Mouse (Mus musculus): ENCODE results near the gene Ttc7.

GRCm38 (mm10) chr17:87418082-87418481 is 135.4 kb downstream of the Ttc7 start:
- TF ChIP-seq POLR2A (IDR thresholded peaks at IDR 0.05; ENCODE audit: borderline replicate concordance, extremely low read depth, insufficient read depth, insufficient read length, poor library complexity, severe bottlenecking), result no peak
- no peak for TF ChIP-seq CTCF (IDR thresholded peaks at IDR 0.05; ENCODE audit: borderline replicate concordance, extremely low read depth, insufficient read depth, insufficient read length)

Measured in brain, embryonic 14.5 days (tissue).